Mouse (Mus musculus) urinary bladder, adult 18-20 months (tissue): ENCODE measurements around the gene Clip3.

ENCODE experiments used
- DNase-seq, 2 experiments: peaks; one replicate each; pipeline ENCODE4 v3.0.0; 2022; ENCODE audit warnings: low spot score in 2 of 2, mixed read lengths in 2 of 2

Gene Clip3

GRCm38 (mm10) chr7:30295103-30295502 is 3.6 kb downstream of the Clip3 start:
- no peak for DNase-seq

GRCm38 (mm10) chr7:30296816-30297215 is 5.3 kb downstream of the Clip3 start:
- no peak for DNase-seq

- DNase-seq = no peak
Measured at GRCm38 (mm10) chr7:30297266-30297665, 5.7 kb downstream of the Clip3 start.

- no peak for DNase-seq
Measured at GRCm38 (mm10) chr7:30300914-30301313, 9.4 kb downstream of the Clip3 start.

DNA sequence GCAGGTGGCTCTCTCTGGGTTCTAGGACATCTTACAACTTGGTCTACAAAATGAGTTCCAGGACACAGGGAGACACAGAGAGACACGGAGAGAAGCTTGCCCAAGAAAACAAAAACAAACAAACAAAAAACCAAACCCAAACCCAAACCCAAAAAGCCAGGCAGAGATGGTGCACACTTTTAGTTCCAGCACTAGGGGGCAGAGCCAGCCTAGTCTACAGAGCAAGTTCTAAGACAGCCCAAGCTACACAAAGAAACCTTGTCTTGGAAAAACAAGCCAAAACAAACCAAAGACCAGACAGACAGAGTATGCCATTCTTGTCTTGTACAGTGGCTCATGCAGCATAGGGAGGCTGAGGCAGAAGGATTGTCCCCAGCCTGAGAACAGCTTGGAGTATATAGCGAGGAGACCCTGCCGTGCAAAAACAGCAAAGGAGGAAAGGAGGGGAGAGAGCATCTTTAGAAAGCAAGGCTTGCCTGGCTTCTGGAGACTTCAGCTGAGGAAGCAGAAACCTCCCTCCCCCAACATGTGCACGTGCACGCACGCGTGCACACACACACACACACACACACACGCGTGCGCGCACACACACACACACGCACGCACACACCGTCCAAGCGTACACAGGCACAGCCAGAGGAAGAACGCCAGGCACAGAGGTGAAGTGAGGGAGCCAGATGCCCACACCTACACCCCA is 14.7 kb downstream of the Clip3 start:
- no peak for DNase-seq

DNA sequence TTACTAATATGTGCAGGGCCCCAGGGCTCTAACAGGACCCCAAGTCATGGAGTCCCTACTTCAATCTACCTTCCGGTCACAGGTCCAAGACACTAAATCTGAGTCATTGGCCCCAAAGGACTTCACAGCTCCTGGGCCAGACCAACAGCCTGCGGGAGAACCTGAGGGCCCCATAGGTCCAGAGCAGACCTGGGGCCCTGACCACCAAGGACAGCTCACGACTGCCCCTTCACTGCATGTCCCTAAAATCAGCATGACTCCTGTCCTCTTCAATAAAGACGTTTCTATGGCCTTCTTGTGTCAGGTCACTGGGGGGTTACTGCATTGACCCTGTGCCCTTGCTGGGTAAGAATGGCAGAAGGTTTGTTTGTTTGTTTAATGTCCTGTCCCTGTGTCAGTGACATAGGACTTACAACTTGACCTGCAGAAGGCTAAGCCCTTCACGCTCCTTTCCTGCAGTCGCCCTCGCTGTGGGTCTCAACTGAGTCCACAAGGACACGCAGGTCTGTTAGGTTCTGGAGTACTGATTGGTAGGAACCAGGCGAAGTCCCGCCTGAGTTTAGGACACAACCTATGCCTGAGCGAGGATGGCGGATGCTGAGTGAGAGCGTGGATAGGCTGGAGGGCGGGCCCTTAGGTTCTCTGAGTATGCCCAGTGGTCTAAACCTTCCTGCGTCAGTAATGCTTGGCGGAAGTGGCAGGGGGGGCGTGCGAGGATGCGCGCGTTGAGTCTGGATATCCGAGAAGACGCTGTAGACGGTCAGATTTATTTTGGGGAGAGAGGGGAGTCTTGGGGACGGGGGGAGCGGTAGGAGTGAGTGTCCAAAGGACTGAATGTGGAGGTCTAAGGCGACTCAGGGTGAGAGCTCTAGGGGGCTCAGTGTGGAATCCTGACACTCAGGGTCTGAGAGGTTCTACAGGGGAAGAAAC is 16.8 kb downstream of the Clip3 start, which contains the start of gene Alkbh6:
TSS of gene Alkbh6 (plus strand) at position 642 of the 930 bp plus-strand sequence.
- DNase-seq = peak; percentile 55 to 93

DNA sequence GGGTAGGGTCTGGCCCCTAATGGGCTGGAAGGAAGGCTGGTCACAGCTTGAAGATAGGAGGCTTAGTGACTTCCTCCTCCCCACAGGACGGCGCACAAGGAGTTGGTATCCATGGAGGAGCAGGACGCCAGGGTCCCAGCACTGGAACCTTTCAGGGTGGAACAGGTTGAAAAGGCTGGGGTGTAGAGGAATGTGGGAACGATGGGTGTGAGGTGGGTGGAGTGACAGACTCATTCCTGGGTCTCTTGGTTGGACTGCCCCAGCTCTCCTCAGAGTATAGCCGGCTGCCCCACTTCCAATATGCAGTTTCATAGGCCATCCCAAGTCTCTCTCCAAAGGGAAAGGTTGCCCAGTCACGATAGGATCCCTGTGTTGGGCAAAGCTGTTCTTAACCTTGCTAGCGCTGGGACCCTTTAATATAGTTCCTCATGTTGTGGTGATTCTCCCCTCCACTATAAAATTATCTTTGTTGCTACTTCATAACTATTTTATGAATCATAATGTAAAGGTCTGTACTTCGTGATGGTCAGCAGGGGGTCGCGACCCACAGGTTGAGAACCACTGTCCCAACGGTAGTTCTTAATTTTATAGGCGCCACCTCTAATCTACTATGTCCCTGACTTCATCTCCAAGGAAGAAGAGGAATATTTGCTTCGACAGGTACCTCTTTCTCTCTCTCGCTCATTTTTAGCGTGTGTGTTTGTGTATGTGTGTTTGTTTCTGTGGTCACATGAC is 18.0 kb downstream of the Clip3 start:
- DNase-seq = no peak

DNA sequence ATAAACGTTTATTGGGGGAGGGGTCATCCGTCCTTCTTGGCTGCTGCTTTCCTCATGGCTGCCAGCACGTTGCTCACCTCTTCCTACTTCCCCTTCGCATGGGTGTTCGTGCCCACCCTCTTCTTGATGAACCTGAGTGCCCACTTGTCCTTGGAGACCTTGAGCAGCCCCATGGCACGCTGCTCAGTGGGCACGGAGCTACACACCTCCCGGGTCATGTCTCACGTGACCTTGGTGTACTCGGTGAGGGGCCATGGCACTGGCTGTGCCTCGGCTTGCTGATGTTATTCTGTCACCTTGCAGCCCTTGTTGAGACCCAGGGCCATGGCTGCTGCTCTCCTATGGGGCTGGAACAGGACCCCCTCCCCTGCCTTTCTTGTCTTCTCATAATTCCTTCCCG is 18.6 kb downstream of the Clip3 start:
- no peak for DNase-seq

DNA sequence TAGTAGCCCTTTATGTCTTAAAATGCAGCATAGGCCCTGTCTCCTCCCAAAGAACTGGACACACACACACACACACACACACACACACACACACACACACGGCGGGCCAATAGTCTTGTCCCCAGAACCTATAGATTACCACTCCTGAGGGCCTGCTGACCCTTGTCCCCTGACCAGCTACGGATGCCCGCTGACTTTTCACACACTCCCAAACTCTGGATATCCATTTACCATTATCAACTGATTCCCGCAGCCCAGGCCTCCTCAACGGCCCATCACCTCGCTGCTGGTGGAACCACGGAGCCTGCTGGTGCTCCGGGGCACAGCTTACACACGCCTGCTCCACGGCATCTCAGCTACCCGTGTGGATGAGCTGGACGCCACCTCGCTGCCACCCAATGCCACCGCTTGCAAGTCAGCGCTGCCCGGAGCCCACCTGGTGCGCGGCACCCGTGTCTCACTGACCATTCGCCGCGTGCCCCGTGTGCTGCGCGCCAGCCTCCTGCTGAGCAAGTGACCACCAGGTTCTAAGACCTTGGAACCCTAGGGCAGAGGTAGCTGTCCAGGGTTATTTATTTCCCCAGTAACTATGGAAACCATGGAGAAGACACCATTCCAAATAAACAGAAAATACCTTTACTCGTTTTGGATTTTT is 22.3 kb downstream of the Clip3 start:
- no peak for DNase-seq

DNA sequence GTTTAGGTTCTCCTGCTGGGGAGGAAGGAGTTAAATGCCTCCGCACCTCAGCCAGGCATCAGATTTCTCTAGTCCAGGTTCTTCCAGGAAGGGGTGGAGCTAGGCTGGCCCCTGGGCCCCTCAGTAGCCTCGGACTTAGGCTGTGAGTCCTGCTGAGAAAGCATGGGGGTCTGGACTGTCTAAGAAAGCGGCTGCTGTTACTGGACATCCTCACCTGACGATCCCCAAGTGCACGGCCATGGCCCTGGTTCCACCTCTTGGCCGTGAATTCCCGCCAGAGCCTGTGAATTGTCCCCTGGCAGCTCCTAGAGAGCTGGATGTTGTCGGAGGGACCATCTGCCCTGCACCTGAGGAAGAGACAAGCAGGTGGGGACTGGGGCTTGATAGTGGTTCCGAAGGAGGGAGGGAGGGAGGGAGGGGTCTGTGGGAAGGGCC is 23.2 kb downstream of the Clip3 start, which contains the start of gene Syne4:
TSS of gene Syne4 (plus strand) at position 87 of the 435 bp plus-strand sequence.
- no peak for DNase-seq

DNA sequence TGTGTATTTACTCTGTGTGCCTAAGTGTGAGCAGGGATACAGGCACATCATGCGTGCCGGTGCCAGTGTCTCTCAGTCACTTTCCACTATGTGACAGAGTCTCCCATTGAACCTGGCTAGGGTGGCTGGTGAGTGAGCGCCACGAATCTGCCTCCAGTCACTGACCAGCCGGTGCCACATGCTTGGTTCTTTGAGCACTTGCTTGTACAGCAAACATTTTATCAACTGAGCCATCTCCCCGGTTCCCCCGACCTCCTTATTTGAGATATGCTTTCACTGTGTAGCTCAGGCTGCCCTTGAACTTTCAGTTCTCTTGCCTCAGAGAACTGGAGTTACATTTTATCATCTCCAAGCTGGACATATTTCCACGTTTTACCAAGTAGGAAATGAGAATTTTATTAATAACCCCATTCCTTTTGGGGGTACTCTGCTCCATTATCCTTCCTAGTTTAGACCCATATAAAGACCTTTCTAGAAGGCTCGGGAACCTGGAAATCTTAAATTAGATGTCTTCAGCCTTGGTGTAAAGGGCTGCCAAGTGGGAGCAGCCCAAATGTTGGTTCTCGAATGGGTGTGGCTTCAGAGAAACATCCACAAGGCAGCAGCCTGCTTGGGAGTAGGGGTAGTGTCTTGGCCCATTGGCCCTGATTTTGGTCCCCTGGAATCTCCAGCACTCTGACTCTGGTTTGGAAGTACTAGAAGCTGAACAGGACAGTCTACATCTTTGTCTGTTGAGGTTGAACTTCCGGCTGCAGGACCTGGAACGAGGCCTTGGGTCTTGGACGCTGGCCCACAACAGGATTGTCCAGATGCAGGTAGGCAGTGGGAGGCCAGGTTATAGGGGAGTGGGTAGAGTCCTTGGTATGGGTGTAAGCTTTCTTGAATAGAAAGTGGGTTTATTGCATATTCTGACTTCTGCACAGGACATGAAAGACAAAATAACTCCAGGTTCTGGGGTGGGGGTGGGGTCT is 24.3 kb downstream of the Clip3 start:
- no peak for DNase-seq

GRCm38 (mm10) chr7:30318142-30318541 is 26.6 kb downstream of the Clip3 start:
- DNase-seq = no peak

DNA sequence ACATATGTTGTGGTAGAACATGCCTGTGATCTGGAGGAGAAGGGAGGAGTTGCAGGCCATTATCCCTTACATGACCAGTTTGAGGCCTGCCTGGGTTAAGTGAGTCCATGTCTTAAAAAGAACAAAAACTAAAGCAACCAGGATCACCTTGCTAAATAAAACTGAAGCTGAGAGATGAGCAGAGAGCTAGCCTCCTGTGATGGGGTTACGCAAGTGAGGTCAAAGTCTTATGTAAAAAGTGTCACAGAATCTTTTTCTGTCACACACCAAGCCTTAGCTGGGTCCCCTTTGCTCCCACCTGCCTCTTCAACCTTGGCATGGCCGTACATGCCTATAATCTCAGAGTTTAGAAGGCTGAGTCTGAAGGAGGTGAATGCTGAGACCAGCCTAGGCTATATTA is 29.4 kb downstream of the Clip3 start:
- no peak for DNase-seq

DNA sequence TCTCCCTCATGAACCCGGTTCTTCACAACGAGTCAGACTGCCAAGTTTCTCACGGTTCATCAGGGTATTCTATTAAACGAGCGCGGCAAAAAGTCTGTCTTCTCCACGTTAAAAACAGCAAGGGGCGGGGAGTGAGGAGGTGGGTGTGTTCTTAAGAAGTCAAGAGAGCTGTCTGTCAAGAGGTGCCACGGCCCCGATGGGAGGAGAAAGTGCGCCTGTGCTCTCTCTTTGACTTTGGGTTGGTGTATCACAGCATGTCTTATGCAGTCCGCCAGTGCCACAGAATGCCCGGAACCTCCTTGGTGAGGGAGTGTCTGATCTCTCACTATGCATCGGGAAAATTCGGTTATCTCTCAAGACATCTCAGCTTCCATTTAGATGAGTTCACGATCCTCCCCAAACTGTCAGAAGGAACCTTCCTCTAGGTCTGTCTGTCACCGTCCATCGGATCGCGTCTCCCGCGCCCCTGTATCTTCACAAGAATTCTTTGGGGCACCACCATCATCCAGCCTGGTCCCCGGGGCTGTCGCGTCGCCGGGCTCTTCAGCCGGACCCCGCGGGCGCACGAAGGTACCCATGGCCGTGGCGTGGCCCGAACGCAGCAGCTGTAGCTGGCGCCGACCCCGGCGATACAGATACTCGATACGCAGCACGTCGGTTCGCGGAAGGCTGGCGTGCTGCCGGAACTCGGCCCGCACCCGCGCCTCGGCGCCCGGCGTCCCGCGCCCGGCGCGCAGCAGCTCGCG is 30.2 kb downstream of the Clip3 start, which contains the start of gene E130208F15Rik:
TSS of gene E130208F15Rik (plus strand) at position 202 of the 746 bp plus-strand sequence.
- peak; percentile 45 to 60 for DNase-seq

- peak; percentile 91 to 97 for DNase-seq
Measured at GRCm38 (mm10) chr7:30322285-30322667, 30.7 kb downstream of the Clip3 start.

DNA sequence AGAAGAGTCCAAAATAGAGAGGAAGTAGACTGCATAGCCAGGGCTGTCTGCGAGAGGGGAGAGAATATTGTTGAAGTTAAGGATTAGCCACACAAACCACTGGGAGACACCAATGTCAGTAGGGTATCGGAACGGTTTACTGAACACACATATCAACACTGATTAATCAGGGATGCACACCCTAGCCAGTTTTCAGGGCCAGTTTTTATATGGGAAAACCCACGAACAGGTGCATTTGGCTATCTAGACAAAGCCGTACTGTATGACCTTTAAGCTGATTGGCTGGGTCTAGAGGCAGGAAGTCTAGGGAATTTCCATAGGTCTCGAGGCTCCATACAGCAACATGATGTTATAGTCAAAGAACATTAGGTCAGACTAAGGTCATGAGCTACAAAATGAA is 31.3 kb downstream of the Clip3 start:
- DNase-seq = no peak

GRCm38 (mm10) chr7:30323795-30324194 is 32.3 kb downstream of the Clip3 start, which contains the start of gene Sdhaf1:
Gene Sdhaf1 (minus strand): TSS chr7:30323895.
- no peak for DNase-seq

- DNase-seq = no peak
Measured at GRCm38 (mm10) chr7:30324300-30324944, 32.9 kb downstream of the Clip3 start.

DNA sequence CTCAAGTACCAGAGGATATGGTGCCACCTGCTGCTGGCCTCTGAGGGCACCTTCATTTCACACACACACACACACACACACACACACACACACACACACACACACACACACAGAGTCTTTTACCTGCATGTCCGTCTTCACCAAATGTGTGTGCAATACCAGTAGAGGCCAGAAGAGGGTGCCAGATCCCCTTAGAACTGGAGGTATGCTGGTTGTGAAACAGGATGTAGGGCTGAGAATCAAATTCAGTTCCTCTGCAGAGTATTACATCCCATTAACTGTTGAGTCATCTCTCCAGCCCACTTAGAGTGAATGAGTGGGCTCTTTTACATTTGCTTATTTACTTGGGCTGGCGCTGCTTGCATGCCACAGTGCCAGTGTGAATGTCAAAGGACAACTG is 33.8 kb downstream of the Clip3 start:
- DNase-seq = no peak
